Mouse (Mus musculus): Measurements from ENCODE around the gene C2cd2. TPM values are rescaled to one million over a fixed set of nuclear protein-coding genes. Genes with fewer than 3 reads are reported as not detected.

C2cd2 gene
- total and polyA plus RNA-seq, 3 experiments: 7.7 to 14.5 (median 11.2) TPM

DNA sequence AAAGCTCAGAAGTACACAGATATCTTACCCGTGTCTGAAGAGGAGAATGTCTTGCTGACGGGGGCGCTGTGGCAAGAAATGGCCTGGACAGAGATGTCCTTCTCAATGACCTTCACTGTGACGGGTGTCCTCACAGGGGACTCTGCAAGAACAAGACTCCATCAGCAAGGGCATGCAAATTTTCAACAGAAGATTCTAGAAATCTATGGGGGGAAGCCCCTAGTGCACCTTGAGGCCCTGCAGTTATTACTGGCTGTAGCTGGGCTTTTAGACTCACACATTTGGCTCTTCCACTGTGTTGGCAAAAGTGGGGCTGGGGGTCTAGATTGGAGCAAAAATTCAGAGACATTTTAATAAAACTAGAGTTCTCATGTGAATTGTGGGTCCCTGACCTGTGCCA lies 87.3 kb downstream of the C2cd2 start (continued):
- TF ChIP-seq UBTF (IDR thresholded peaks at IDR 0.05; ENCODE audit: low read depth, low read length) (no peak), RCOR1 (conservative IDR thresholded peaks at IDR 0.05; ENCODE audit: low read depth, low read length) (peak; percentile 75; the same call in 1 of the 2 replicates), ZC3H11A (IDR thresholded peaks at IDR 0.05; ENCODE audit: low read depth, low read length) (no peak), PAX5 (IDR thresholded peaks at IDR 0.05; ENCODE audit: low read length) (no peak), MAZ (IDR thresholded peaks at IDR 0.05; ENCODE audit: low read depth, low read length) (peak; percentile 87)

DNA sequence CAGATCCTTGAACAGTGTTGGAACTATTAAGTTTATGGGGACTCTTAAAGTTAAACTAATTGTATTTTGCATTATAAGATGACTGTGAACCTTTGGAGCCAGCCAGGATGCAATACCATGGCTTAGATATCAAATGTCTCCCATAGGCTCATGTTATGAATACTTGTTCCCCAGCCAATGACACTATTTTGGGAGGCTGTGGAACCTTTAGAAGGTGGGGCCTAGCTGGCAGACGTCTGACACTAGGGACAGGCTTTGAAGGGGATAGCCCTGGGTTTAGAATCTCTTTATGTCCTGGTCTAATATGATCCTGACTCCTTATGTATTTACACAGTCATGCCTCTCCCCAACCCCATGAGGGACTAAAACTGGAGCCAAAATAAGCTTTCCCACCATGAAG lies 88.0 kb downstream of the C2cd2 start:
- Histone ChIP-seq H3K4me1 (ENCODE audit: control insufficient read depth in 1 of 2, insufficient read depth in 2 of 2) (peaks cover 34 to 83% of the 10 kb centered on the region in 2 experiments), H3K9ac (ENCODE audit: insufficient read depth, low read depth) (no peak overlapping the region), H3K4me3 (replicated peaks in 1 of 3; ENCODE audit: low read depth in 2 of 3, low read length in 2 of 3, poor library complexity in 1 of 3) (peak overlapping the region in 1 of 3 experiments; percentile 14), H3K27ac (ENCODE audit: insufficient read depth, low read depth) (no peak overlapping the region), H3K27me3 (replicated peaks) (no peaks in the 10 kb centered on the region), H3K79me2 (replicated peaks; ENCODE audit: control insufficient read depth, extremely low read depth, insufficient read depth, poor library complexity, severe bottlenecking) (no peaks in the 10 kb centered on the region), H3K36me3 (replicated peaks in 1 of 2; ENCODE audit: control insufficient read depth in 1 of 2, insufficient read depth in 1 of 2, low read length in 1 of 2) (peaks cover 0 to 17% of the 10 kb centered on the region in 2 experiments), H3K9me3 (replicated peaks; ENCODE audit: low read length) (peaks cover 4% of the 10 kb centered on the region), H3K4me2 (ENCODE audit: insufficient read depth, low read depth, poor library complexity, severe bottlenecking) (no peak overlapping the region)
- in situ Hi-C loops (cut with MboI; ENCODE audit: low pct_ligation_motif_present, low pct_unique_long_range_greater_than_20kb, low sequenced_read_pairs): no loop called here
- dilution Hi-C loops (cut with MboI; ENCODE audit: extremely low pct_ligation_motif_present, extremely low pct_unique_long_range_greater_than_20kb, low sequenced_read_pairs): no loop called here
- no peak for DNase-seq (ENCODE audit: extremely low read depth)
- TF ChIP-seq SIN3A (IDR thresholded peaks at IDR 0.05; ENCODE audit: low read length) (no peak), USF1 (IDR thresholded peaks at IDR 0.05; ENCODE audit: low read depth, low read length) (no peak), JUND (conservative IDR thresholded peaks at IDR 0.05; ENCODE audit: low read depth, low read length) (no peak), ZC3H11A (IDR thresholded peaks at IDR 0.05; ENCODE audit: low read depth, low read length) (no peak), NRF1 (IDR thresholded peaks at IDR 0.05; ENCODE audit: low read depth, low read length) (no peak), NELFE (IDR thresholded peaks at IDR 0.05; ENCODE audit: low read depth, low read length) (no peak), MAZ (IDR thresholded peaks at IDR 0.05; ENCODE audit: low read depth, low read length) (no peak), ZNF384 (IDR thresholded peaks at IDR 0.05; ENCODE audit: low read depth, low read length) (no peak), E2F4 (IDR thresholded peaks at IDR 0.05; ENCODE audit: insufficient replicate concordance, low read depth, low read length) (no peak), MXI1 (IDR thresholded peaks at IDR 0.05; ENCODE audit: low read depth, low read length) (no peak), SMC3 (IDR thresholded peaks at IDR 0.05; ENCODE audit: low read depth, low read length) (no peak), CTCF (conservative IDR thresholded peaks at IDR 0.05 in 1 of 2, IDR thresholded peaks at IDR 0.05 in 1 of 2; ENCODE audit: low read depth in 2 of 2, low read length in 2 of 2) (no peak)

DNA sequence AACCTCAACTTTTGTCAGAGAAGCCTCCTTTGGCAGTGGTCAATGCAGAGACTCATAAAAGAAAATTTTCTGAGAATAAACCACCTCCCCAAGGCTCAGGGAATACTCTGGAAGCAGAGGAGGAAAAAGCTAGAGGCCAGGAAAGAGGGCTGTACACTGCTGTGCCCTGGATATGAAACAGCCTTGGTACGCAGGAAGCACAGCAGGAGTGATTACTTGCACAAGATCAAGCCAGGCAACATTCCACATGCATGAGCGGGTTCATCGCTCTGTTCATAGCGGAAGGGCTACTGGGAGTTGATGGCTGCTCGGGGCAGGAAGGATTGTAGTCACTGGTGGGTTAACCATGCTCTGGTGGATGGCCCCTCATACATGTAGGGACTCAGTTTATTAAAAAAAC lies 89.7 kb downstream of the C2cd2 start:
- H3K9ac ChIP-seq (ENCODE audit: insufficient read depth, low read depth): no peak overlapping the region
- dilution Hi-C loops (cut with MboI; ENCODE audit: extremely low pct_ligation_motif_present, extremely low pct_unique_long_range_greater_than_20kb, low sequenced_read_pairs): no loop called here
- peaks cover 37 to 97% of the 10 kb centered on the region in 2 experiments for H3K4me1 ChIP-seq (ENCODE audit: control insufficient read depth in 1 of 2, insufficient read depth in 2 of 2)
- H3K4me3 ChIP-seq (replicated peaks in 1 of 3; ENCODE audit: low read depth in 2 of 3, low read length in 2 of 3, poor library complexity in 1 of 3): no peak overlapping the region
- no peak for TF ChIP-seq MXI1 (IDR thresholded peaks at IDR 0.05; ENCODE audit: low read depth, low read length)
- no peak for TF ChIP-seq IRF4 (IDR thresholded peaks at IDR 0.05; ENCODE audit: low read depth, low read length)
- TF ChIP-seq UBTF (IDR thresholded peaks at IDR 0.05; ENCODE audit: low read depth, low read length): no peak
- no peak for TF ChIP-seq POLR2AphosphoS2 (IDR thresholded peaks at IDR 0.05; ENCODE audit: low read depth, low read length)
- TF ChIP-seq TBP (conservative IDR thresholded peaks at IDR 0.05; ENCODE audit: low read depth, low read length): no peak
- no peak for TF ChIP-seq JUN (IDR thresholded peaks at IDR 0.05; ENCODE audit: insufficient read depth, low read depth, low read length)
- TF ChIP-seq RCOR1 (conservative IDR thresholded peaks at IDR 0.05; ENCODE audit: low read depth, low read length): no peak
- no peak for TF ChIP-seq ZNF384 (IDR thresholded peaks at IDR 0.05; ENCODE audit: low read depth, low read length)
- TF ChIP-seq RAD21 (IDR thresholded peaks at IDR 0.05; ENCODE audit: low read depth, low read length): no peak
- TF ChIP-seq EP300 (IDR thresholded peaks at IDR 0.05; ENCODE audit: low read length): no peak
- no peak overlapping the region for H3K4me2 ChIP-seq (ENCODE audit: insufficient read depth, low read depth, poor library complexity, severe bottlenecking)
- peaks cover 0 to 31% of the 10 kb centered on the region in 2 experiments for H3K36me3 ChIP-seq (replicated peaks in 1 of 2; ENCODE audit: control insufficient read depth in 1 of 2, insufficient read depth in 1 of 2, low read length in 1 of 2)
- no peaks in the 10 kb centered on the region for H3K79me2 ChIP-seq (replicated peaks; ENCODE audit: control insufficient read depth, extremely low read depth, insufficient read depth, poor library complexity, severe bottlenecking)
- no peak overlapping the region for H3K27ac ChIP-seq (ENCODE audit: insufficient read depth, low read depth)
- H3K27me3 ChIP-seq (replicated peaks): no peaks in the 10 kb centered on the region
- in situ Hi-C loops (cut with MboI; ENCODE audit: low pct_ligation_motif_present, low pct_unique_long_range_greater_than_20kb, low sequenced_read_pairs): no loop called here
- H3K9me3 ChIP-seq (replicated peaks; ENCODE audit: low read length): peaks cover 4% of the 10 kb centered on the region
- DNase-seq (ENCODE audit: extremely low read depth): no peak

Measured in CH12.LX (cell line).